ENCODE assay signal across 29 mouse cellular contexts in genomic region chr10:105704472-105705235, GRCm38 (mm10).
DNase-seq lines count a peak whose midpoint lies in the region; ATAC-seq and TF ChIP-seq lines count a peak whose summit lies in the region.
"Had no signal": no experiment of that assay in that cellular context is flagged by ENCODE, and none has a peak within 500 bp of the region (broad histone marks: within the 10 kb centered on the region; RNA-seq: fewer than 3 reads in every experiment).

No protein-coding gene starts in this region.

- H3K27ac ChIP-seq in hindbrain, postnatal 0 days, result no peak overlapping the region
- no peak overlapping the region for H3K27ac ChIP-seq in hindbrain, embryonic 11.5 days (ENCODE audit: low read depth, low read length)
- no peak overlapping the region for H3K27ac ChIP-seq in midbrain, postnatal 0 days (ENCODE audit: low read depth, low read length)
- H3K27ac ChIP-seq in midbrain, embryonic 13.5 days, result no peak overlapping the region
- H3K27ac ChIP-seq: embryonic facial prominence, embryonic 10.5 days; embryonic facial prominence, embryonic 15.5 days; heart, embryonic 15.5 days; hindbrain, embryonic 13.5 days; limb, embryonic 10.5 days; limb, embryonic 15.5 days; liver, embryonic 13.5 days; neural tube, embryonic 12.5 days; stomach, embryonic 15.5 days had no signal

- TF ChIP-seq CTCF in hindbrain, postnatal 0 days (IDR thresholded peaks at IDR 0.05; ENCODE audit: low read depth), result no peak
- TF ChIP-seq CTCF in midbrain, postnatal 0 days (IDR thresholded peaks at IDR 0.05), result no peak

- H3K36me3 ChIP-seq in hindbrain, postnatal 0 days (ENCODE audit: insufficient read depth, low read length), result no peaks in the 10 kb centered on the region
- no peaks in the 10 kb centered on the region for H3K36me3 ChIP-seq in hindbrain, embryonic 11.5 days (ENCODE audit: control insufficient read depth, insufficient read depth, low read length)
- H3K36me3 ChIP-seq in midbrain, postnatal 0 days (ENCODE audit: insufficient read depth, low read length), result no peaks in the 10 kb centered on the region
- no peaks in the 10 kb centered on the region for H3K36me3 ChIP-seq in midbrain, embryonic 13.5 days
- H3K36me3 ChIP-seq: embryonic facial prominence, embryonic 10.5 days; embryonic facial prominence, embryonic 15.5 days; heart, embryonic 15.5 days; hindbrain, embryonic 13.5 days; limb, embryonic 10.5 days; limb, embryonic 15.5 days; liver, embryonic 13.5 days; neural tube, embryonic 12.5 days; stomach, embryonic 15.5 days had no signal

- ATAC-seq in hindbrain, postnatal 0 days, result peak; percentile 85
- no peak for ATAC-seq in hindbrain, embryonic 11.5 days (ENCODE audit: low FRiP score)
- ATAC-seq in midbrain, postnatal 0 days (ENCODE audit: low FRiP score), result peak; percentile 49; the same call in 1 of the 2 replicates
- ATAC-seq in midbrain, embryonic 13.5 days, result no peak
- no peak for ATAC-seq in megakaryocyte-erythroid progenitor cell, adult 5-6 weeks (replicated peaks; ENCODE audit: low FRiP score, low TSS enrichment, poor library complexity, severe bottlenecking)
- ATAC-seq: CD4-positive, CD25-positive, alpha-beta regulatory T cell, adult 4 months; forebrain, embryonic 14.5 days; intestine, postnatal 0 days; lung, postnatal 0 days; midbrain, embryonic 16.5 days had no signal

- no peaks in the 10 kb centered on the region for H3K27me3 ChIP-seq in hindbrain, postnatal 0 days (ENCODE audit: insufficient read depth, low read length)
- H3K27me3 ChIP-seq in hindbrain, embryonic 11.5 days (ENCODE audit: control insufficient read depth, insufficient read depth, low read length), result no peaks in the 10 kb centered on the region
- H3K27me3 ChIP-seq in midbrain, postnatal 0 days (ENCODE audit: insufficient read depth, low read length), result no peaks in the 10 kb centered on the region
- no peaks in the 10 kb centered on the region for H3K27me3 ChIP-seq in midbrain, embryonic 13.5 days
- H3K27me3 ChIP-seq: embryonic facial prominence, embryonic 15.5 days; heart, embryonic 15.5 days; hindbrain, embryonic 13.5 days; limb, embryonic 15.5 days; liver, embryonic 13.5 days; megakaryocyte, embryonic 14.5 days; neural tube, embryonic 12.5 days; stomach, embryonic 15.5 days had no signal

- H3K9me3 ChIP-seq in hindbrain, postnatal 0 days (ENCODE audit: low read length), result no peaks in the 10 kb centered on the region
- H3K9me3 ChIP-seq in hindbrain, embryonic 11.5 days (ENCODE audit: control insufficient read depth, low read length), result no peaks in the 10 kb centered on the region
- H3K9me3 ChIP-seq in midbrain, postnatal 0 days (ENCODE audit: low read length), result no peaks in the 10 kb centered on the region
- no peaks in the 10 kb centered on the region for H3K9me3 ChIP-seq in midbrain, embryonic 13.5 days
- H3K9me3 ChIP-seq: embryonic facial prominence, embryonic 10.5 days; embryonic facial prominence, embryonic 15.5 days; heart, embryonic 15.5 days; hindbrain, embryonic 13.5 days; limb, embryonic 10.5 days; limb, embryonic 15.5 days; liver, embryonic 13.5 days; megakaryocyte, embryonic 14.5 days; neural tube, embryonic 12.5 days; stomach, embryonic 15.5 days had no signal

- no peaks in the 10 kb centered on the region for H3K4me1 ChIP-seq in hindbrain, postnatal 0 days (ENCODE audit: insufficient read depth, low read length)
- no peaks in the 10 kb centered on the region for H3K4me1 ChIP-seq in hindbrain, embryonic 11.5 days (replicated peaks; ENCODE audit: control insufficient read depth, insufficient read depth, low read length)
- no peaks in the 10 kb centered on the region for H3K4me1 ChIP-seq in midbrain, postnatal 0 days (ENCODE audit: insufficient read depth, low read length)
- H3K4me1 ChIP-seq in midbrain, embryonic 13.5 days (replicated peaks), result no peaks in the 10 kb centered on the region
- H3K4me1 ChIP-seq: embryonic facial prominence, embryonic 10.5 days; embryonic facial prominence, embryonic 15.5 days; heart, embryonic 15.5 days; hindbrain, embryonic 13.5 days; limb, embryonic 10.5 days; limb, embryonic 15.5 days; liver, embryonic 13.5 days; megakaryocyte, embryonic 14.5 days; neural tube, embryonic 12.5 days; stomach, embryonic 15.5 days had no signal

- DNase-seq in cerebellum, postnatal 10 days, result peak; percentile 73 to 74
- no peak for DNase-seq in cerebellum, adult 18-20 months
- DNase-seq in hindbrain, postnatal 0 days (ENCODE audit: low spot score), result peak; percentile 44
- DNase-seq in hindbrain, embryonic 11.5 days (ENCODE audit: low spot score), result no peak
- peak; percentile 40 for DNase-seq in midbrain, postnatal 0 days (ENCODE audit: low spot score)
- DNase-seq: adrenal gland, postnatal 25 days; gastrocnemius, postnatal 14 days; kidney, postnatal 4 days; liver, embryonic 13.5 days; lung, adult 18-20 months; lung, postnatal 4 days; right cerebral cortex, postnatal 25 days had no signal

- no peak overlapping the region for H3K4me3 ChIP-seq in hindbrain, postnatal 0 days (ENCODE audit: low read length)
- H3K4me3 ChIP-seq in hindbrain, embryonic 11.5 days (ENCODE audit: low read depth, low read length), result no peak overlapping the region
- H3K4me3 ChIP-seq in midbrain, postnatal 0 days (ENCODE audit: low read depth, low read length), result no peak overlapping the region
- no peak overlapping the region for H3K4me3 ChIP-seq in midbrain, embryonic 13.5 days (replicated peaks)
- H3K4me3 ChIP-seq: embryonic facial prominence, embryonic 10.5 days; embryonic facial prominence, embryonic 15.5 days; heart, embryonic 15.5 days; hindbrain, embryonic 13.5 days; limb, embryonic 10.5 days; limb, embryonic 15.5 days; liver, embryonic 13.5 days; megakaryocyte, embryonic 14.5 days; myocyte; neural tube, embryonic 12.5 days; stomach, embryonic 15.5 days had no signal

- no peak overlapping the region for H3K4me2 ChIP-seq in hindbrain, postnatal 0 days (ENCODE audit: low read depth, low read length)
- H3K4me2 ChIP-seq in hindbrain, embryonic 11.5 days (replicated peaks; ENCODE audit: low read depth, low read length), result no peak overlapping the region
- no peak overlapping the region for H3K4me2 ChIP-seq in midbrain, postnatal 0 days (ENCODE audit: low read depth, low read length, poor library complexity, severe bottlenecking)
- H3K4me2 ChIP-seq in midbrain, embryonic 13.5 days (replicated peaks), result no peak overlapping the region
- H3K4me2 ChIP-seq: embryonic facial prominence, embryonic 15.5 days; heart, embryonic 15.5 days; hindbrain, embryonic 13.5 days; limb, embryonic 15.5 days; liver, embryonic 13.5 days; neural tube, embryonic 12.5 days; stomach, embryonic 15.5 days had no signal

- no peak overlapping the region for H3K9ac ChIP-seq in hindbrain, postnatal 0 days (replicated peaks; ENCODE audit: low read length)
- H3K9ac ChIP-seq in hindbrain, embryonic 11.5 days (ENCODE audit: low read depth, low read length), result no peak overlapping the region
- H3K9ac ChIP-seq in midbrain, postnatal 0 days (replicated peaks; ENCODE audit: low read length, poor library complexity, severe bottlenecking), result no peak overlapping the region
- no peak overlapping the region for H3K9ac ChIP-seq in midbrain, embryonic 13.5 days (replicated peaks)
- H3K9ac ChIP-seq: embryonic facial prominence, embryonic 15.5 days; heart, embryonic 15.5 days; hindbrain, embryonic 13.5 days; limb, embryonic 15.5 days; liver, embryonic 13.5 days; neural tube, embryonic 12.5 days; stomach, embryonic 15.5 days had no signal

- 73% methylated on average over 6 of the region's 6 CpGs for WGBS in hindbrain, postnatal 0 days
- WGBS in hindbrain, embryonic 11.5 days, result 74% methylated on average over 6 of the region's 6 CpGs
- 73% methylated on average over 6 of the region's 6 CpGs for WGBS in midbrain, postnatal 0 days
- 75% methylated on average over 6 of the region's 6 CpGs for WGBS in midbrain, embryonic 13.5 days

Comparison
In these comparisons a context has a peak if more than half of its experiments do, and no peak if none do; other contexts are left out.
1. DNase-seq: peak in cerebellum, postnatal 10 days (2 of 2), hindbrain, postnatal 0 days (single experiment) and midbrain, postnatal 0 days (single experiment); none in cerebellum, adult 18-20 months (0 of 2) and hindbrain, embryonic 11.5 days (single experiment).
2. ATAC-seq: peak in hindbrain, postnatal 0 days (single experiment) and midbrain, postnatal 0 days (single experiment); none in hindbrain, embryonic 11.5 days (single experiment), midbrain, embryonic 13.5 days (single experiment) and megakaryocyte-erythroid progenitor cell, adult 5-6 weeks (single experiment).